Mouse (Mus musculus): ENCODE measurements around the gene Htr2b.

- TF ChIP-seq CHD2 (IDR thresholded peaks at IDR 0.05; ENCODE audit: low read length), result no peak
- TF ChIP-seq MAX (IDR thresholded peaks at IDR 0.05; ENCODE audit: low read length), result no peak
- no peak for TF ChIP-seq E2F4 (IDR thresholded peaks at IDR 0.05; ENCODE audit: insufficient replicate concordance, low read depth, low read length)
These were observed 32.5 kb upstream of the Htr2b start for GRCm38 (mm10) chr1:86144001-86144944.
